Mouse (Mus musculus): ENCODE results near the gene Gm20661. TPM values are rescaled to one million over a fixed set of nuclear protein-coding genes. Genes with fewer than 3 reads are reported as not detected.

The Gm20661 gene
- polyA plus RNA-seq, 1 experiment = 0.35 TPM

DNA sequence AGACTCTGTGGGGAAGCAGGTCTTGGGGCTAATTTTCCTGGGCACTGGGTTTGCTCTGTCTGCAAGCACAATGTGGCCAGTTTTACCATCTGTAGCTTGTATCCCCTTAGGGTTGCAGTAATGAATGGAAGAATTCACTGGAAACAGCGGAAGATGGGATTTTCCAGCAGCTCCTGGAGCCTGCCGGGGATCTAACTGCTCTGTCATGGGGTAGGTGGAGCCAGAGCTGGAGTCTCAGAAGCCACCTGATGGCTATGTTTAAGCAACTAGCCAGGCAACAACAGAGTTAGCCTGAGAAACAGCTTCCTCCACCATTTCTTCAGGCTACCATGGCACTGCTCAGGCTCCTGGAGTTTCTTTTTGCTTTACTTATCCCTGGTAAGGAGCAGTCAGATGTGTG lies 9.3 kb downstream of the Gm20661 start, which contains the start of gene Cdhr4:
Gene Cdhr4 (plus strand): TSS at position 301 of the 400 bp plus-strand sequence.
- Histone ChIP-seq H3K4me1 (ENCODE audit: control insufficient read depth, insufficient read depth, low read length) (no peaks in the 10 kb centered on the region), H3K4me3 (ENCODE audit: insufficient read depth, low read length) (no peak within 1 kb of the TSS)
- TF ChIP-seq CTCF (IDR thresholded peaks at IDR 0.05; ENCODE audit: extremely low read depth, insufficient read depth, low read length) = no peak
- no peak for TF ChIP-seq POLR2A (IDR thresholded peaks at IDR 0.05; ENCODE audit: extremely low read depth, insufficient read depth, low read length)

DNA sequence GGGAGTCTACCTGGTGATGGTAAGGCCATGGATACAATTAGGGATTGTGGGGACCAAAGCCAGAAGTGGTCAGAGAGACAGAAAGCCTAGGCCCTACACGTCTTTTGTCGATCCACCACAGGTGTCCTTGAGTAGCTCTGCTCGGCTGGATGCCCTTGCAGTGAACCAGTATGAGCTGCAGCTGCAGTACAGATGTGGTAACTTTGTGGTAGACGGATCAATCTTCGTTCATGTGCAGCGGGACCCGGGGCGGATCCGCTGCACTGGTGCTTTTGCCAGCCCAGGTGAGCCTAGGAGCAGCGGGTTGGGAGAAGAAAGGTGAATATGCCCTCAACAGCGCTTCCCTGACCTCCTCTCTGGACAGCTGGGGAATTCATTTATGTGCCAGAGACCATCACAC lies 10.2 kb downstream of the Gm20661 start:
- Histone ChIP-seq H3K4me3 (ENCODE audit: insufficient read depth, low read length) (no peak overlapping the region), H3K27ac (ENCODE audit: insufficient read depth, low read length) (no peak overlapping the region), H3K4me1 (ENCODE audit: control insufficient read depth, insufficient read depth, low read length) (no peaks in the 10 kb centered on the region)
- TF ChIP-seq CTCF (IDR thresholded peaks at IDR 0.05; ENCODE audit: extremely low read depth, insufficient read depth, low read length) (no peak), POLR2A (IDR thresholded peaks at IDR 0.05; ENCODE audit: extremely low read depth, insufficient read depth, low read length) (no peak)

More for the DNA sequence above, 9.3 kb downstream of the Gm20661 start, which contains the start of gene Cdhr4:
- H3K27ac ChIP-seq (ENCODE audit: insufficient read depth, low read length) = no peak within 1 kb of the TSS

DNA sequence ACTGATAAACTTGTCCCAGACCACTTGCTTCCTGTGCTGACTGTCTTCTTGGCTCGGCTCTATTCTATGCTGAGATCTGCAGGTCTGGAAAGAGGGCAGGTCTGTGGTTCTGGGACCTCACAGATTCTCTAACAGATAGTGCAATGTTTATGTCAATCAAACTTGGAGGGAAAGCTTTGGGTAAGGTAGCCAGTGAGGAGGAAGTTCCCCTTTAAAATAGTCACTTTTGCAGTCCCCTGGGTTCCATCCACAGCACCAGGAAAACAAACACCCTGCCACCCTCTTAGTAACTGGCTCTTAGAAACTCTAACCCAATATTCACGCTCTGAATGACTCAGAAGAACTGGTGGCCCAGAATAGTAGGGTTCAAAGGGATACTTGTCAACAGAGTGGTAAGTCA lies 11.6 kb downstream of the Gm20661 start:
- Histone ChIP-seq H3K4me1 (ENCODE audit: control insufficient read depth, insufficient read depth, low read length) (no peaks in the 10 kb centered on the region), H3K4me3 (ENCODE audit: insufficient read depth, low read length) (no peak overlapping the region), H3K27ac (ENCODE audit: insufficient read depth, low read length) (no peak overlapping the region)
- TF ChIP-seq POLR2A (IDR thresholded peaks at IDR 0.05; ENCODE audit: extremely low read depth, insufficient read depth, low read length) (no peak), CTCF (IDR thresholded peaks at IDR 0.05; ENCODE audit: extremely low read depth, insufficient read depth, low read length) (no peak)

DNA sequence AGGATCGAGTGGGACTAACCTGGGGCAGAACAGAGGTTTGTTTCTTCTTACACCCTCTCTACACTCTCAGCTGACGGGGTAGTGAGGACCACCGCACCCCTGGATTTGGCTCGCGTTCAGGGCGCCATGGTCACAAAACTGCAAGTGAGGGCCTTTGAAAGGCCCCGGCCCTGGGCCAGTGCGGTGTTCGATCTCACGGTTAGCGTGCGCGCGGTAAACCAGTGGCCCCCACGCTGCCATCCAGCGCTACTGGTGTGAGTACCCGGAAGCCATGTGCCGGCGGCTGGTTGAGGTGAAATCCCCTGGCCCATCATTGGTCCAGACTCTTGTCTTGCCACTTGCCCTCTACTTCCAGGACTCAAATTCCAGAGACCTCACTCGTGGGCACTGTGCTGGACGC lies 12.7 kb downstream of the Gm20661 start:
- Histone ChIP-seq H3K27ac (ENCODE audit: insufficient read depth, low read length) (no peak overlapping the region), H3K4me1 (ENCODE audit: control insufficient read depth, insufficient read depth, low read length) (no peaks in the 10 kb centered on the region), H3K4me3 (ENCODE audit: insufficient read depth, low read length) (no peak overlapping the region)
- no peak for TF ChIP-seq POLR2A (IDR thresholded peaks at IDR 0.05; ENCODE audit: extremely low read depth, insufficient read depth, low read length)
- no peak for TF ChIP-seq CTCF (IDR thresholded peaks at IDR 0.05; ENCODE audit: extremely low read depth, insufficient read depth, low read length)

DNA sequence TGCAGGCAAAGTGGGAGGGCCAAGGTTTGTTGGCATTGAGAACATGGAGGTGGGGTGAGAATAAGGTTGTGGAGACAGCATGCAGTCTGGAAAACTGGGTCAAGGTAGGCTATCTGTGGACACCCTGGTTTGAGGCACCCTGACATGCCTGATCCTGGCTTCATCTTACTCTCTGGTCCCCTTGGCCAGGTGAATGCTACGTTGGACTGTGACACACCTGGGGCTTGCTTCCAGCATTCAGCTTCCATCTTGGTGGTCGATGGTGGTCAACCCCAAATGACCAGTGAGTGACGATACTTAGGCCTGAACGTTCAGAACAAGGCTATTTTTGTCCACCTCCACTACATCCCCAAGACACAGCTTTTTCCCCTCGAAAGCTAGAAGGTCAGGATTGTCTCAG lies 13.2 kb downstream of the Gm20661 start, which contains the start of gene Gm20662:
Gene Gm20662 (plus strand): TSS at position 301 of the 400 bp plus-strand sequence.
- Histone ChIP-seq H3K4me1 (ENCODE audit: control insufficient read depth, insufficient read depth, low read length) (no peaks in the 10 kb centered on the region), H3K27ac (ENCODE audit: insufficient read depth, low read length) (no peak within 1 kb of the TSS), H3K4me3 (ENCODE audit: insufficient read depth, low read length) (no peak within 1 kb of the TSS)
- TF ChIP-seq CTCF (IDR thresholded peaks at IDR 0.05; ENCODE audit: extremely low read depth, insufficient read depth, low read length) = no peak
- TF ChIP-seq POLR2A (IDR thresholded peaks at IDR 0.05; ENCODE audit: extremely low read depth, insufficient read depth, low read length) = no peak

DNA sequence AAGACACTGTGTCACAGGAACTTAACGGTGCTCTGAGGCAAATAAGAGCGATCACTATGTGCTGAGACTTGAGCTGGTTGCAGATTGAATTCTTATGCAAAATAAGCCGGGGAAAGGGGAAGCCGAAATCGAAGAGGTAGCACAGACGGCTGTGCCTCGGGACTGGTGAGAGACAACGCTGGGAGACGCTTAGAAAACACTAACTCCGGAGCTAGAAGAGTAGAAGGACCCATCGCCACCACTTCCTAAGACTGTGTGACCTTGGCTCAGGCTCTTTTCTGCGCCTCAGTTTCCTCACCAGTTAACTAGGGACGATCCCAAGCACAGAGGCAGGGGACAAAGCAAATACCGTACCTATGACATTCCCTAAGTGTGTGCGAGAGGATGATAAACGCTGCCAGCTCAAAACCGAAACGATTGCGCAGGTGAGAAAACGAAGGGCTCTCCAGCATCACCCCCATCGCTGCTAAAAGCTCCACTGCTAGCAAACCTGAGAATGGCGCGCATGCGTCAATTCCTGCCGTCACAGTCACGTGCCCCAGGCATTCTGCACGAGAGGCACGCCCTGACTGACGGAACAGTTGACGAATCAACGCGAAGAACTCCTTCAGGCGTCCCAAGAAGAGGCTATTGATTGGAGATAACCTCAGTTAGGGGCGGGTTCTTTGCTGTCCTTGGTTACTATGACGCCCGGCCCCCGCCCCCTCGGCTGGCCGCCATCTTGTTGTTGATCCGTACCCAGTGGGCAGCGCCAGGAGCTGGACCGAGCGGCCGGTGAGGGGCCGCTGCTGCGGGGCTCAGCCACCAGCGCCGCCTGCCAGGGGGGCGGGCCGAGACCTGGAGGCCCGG lies 19.3 kb downstream of the Gm20661 start, which contains the start of gene Ip6k1:
Gene Ip6k1 (plus strand): TSS at position 580 of the 849 bp plus-strand sequence.
- H3K27ac ChIP-seq (ENCODE audit: insufficient read depth, low read length) = peak within 1 kb of the TSS; percentile 80

DNA sequence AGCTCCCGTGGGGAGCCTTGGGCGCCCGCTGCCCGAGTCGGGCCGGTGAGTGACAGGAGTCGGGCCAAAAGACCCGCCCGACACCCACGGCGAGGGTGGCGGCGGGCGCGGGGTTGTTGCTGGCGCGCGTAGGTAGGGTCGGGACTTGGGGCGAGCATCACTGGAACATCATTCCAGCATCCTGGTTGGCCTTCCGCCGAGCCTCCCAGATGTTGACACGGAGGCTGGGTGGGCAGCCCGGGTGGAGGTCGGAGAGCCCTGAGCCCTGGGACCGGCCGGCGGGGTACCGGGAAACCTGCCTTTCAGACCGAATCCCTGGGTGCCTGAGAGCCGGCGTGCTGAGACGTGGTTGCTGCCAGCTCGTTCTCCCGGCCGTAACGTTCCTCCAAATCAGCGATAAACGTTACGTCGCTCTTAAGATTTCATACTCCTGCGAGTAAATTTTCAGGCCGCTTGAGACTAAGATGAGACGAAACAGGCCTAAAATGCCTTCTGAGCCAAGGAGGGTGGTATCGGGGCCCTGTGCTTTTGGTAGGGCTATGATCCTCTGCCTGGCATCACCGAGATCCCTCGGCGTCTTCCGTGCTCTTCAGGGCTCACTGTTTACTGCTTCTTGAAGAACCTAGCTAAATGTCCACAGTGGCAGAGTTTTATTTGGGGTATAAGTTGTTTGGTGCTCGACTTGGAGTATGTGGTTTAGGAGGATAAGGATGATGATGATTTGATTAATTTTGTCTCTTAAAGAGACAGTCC lies 20.1 kb downstream of the Gm20661 start:
- Histone ChIP-seq H3K4me1 (ENCODE audit: control insufficient read depth, insufficient read depth, low read length) (peaks cover 7% of the 10 kb centered on the region), H3K4me3 (ENCODE audit: insufficient read depth, low read length) (peak overlapping the region; percentile 55), H3K27ac (ENCODE audit: insufficient read depth, low read length) (peak overlapping the region; percentile 80)
- TF ChIP-seq CTCF (IDR thresholded peaks at IDR 0.05; ENCODE audit: extremely low read depth, insufficient read depth, low read length) (no peak), POLR2A (IDR thresholded peaks at IDR 0.05; ENCODE audit: extremely low read depth, insufficient read depth, low read length) (no peak)

More for the DNA sequence above, 19.3 kb downstream of the Gm20661 start, which contains the start of gene Ip6k1:
- peaks cover 4% of the 10 kb centered on the region for H3K4me1 ChIP-seq (ENCODE audit: control insufficient read depth, insufficient read depth, low read length)
- TF ChIP-seq CTCF (IDR thresholded peaks at IDR 0.05; ENCODE audit: extremely low read depth, insufficient read depth, low read length) = no peak
- TF ChIP-seq POLR2A (IDR thresholded peaks at IDR 0.05; ENCODE audit: extremely low read depth, insufficient read depth, low read length) = peak; percentile 99
- peak within 1 kb of the TSS; percentile 55 for H3K4me3 ChIP-seq (ENCODE audit: insufficient read depth, low read length)

DNA sequence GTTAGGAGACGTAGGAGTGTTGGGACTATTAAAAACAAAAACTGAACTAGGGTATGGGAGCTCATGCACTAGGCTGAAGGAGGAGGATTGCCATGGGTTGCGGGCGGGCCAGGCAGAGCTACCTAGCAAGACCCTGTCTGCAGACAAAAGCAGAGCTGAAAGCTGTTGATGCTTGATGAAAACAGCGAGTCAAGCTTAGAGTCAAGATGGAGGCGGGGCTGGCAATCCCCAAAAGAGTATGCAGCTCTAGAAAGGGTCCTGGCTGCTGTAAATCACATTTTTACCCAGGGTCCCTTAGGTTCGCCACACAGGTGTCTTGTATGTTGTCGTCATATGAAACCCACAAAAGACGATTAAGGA lies 20.7 kb downstream of the Gm20661 start:
- no peak overlapping the region for H3K27ac ChIP-seq (ENCODE audit: insufficient read depth, low read length)
- H3K4me1 ChIP-seq (ENCODE audit: control insufficient read depth, insufficient read depth, low read length) = peaks cover 9% of the 10 kb centered on the region
- no peak for TF ChIP-seq CTCF (IDR thresholded peaks at IDR 0.05; ENCODE audit: extremely low read depth, insufficient read depth, low read length)
- no peak for TF ChIP-seq POLR2A (IDR thresholded peaks at IDR 0.05; ENCODE audit: extremely low read depth, insufficient read depth, low read length)
- peak overlapping the region; percentile 55 for H3K4me3 ChIP-seq (ENCODE audit: insufficient read depth, low read length)

DNA sequence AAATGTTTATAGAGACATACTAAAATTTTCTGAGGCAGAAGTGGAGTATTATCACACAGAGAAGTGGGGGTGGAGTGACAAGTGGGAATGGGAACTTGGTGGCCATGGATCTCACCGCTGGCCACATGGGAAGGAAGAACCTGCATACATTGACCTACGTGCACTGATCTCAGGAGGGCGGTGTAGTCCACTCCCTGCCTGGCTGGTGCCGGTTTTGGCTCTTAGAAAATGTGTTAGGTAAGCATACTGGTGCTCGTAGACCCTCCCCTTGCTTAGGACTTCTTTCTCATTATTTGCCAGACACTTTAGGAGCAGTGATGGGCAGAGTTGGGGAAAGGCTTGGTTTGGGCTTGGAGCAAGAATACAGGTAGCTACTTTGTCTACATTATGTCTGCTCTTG lies 25.2 kb downstream of the Gm20661 start:
- Histone ChIP-seq H3K27ac (ENCODE audit: insufficient read depth, low read length) (no peak overlapping the region), H3K4me3 (ENCODE audit: insufficient read depth, low read length) (no peak overlapping the region), H3K4me1 (ENCODE audit: control insufficient read depth, insufficient read depth, low read length) (peaks cover 12% of the 10 kb centered on the region)
- TF ChIP-seq CTCF (IDR thresholded peaks at IDR 0.05; ENCODE audit: extremely low read depth, insufficient read depth, low read length) (no peak), POLR2A (IDR thresholded peaks at IDR 0.05; ENCODE audit: extremely low read depth, insufficient read depth, low read length) (no peak)
